Mouse (Mus musculus): Measurements from ENCODE around the gene Speg.

Speg gene

DNA sequence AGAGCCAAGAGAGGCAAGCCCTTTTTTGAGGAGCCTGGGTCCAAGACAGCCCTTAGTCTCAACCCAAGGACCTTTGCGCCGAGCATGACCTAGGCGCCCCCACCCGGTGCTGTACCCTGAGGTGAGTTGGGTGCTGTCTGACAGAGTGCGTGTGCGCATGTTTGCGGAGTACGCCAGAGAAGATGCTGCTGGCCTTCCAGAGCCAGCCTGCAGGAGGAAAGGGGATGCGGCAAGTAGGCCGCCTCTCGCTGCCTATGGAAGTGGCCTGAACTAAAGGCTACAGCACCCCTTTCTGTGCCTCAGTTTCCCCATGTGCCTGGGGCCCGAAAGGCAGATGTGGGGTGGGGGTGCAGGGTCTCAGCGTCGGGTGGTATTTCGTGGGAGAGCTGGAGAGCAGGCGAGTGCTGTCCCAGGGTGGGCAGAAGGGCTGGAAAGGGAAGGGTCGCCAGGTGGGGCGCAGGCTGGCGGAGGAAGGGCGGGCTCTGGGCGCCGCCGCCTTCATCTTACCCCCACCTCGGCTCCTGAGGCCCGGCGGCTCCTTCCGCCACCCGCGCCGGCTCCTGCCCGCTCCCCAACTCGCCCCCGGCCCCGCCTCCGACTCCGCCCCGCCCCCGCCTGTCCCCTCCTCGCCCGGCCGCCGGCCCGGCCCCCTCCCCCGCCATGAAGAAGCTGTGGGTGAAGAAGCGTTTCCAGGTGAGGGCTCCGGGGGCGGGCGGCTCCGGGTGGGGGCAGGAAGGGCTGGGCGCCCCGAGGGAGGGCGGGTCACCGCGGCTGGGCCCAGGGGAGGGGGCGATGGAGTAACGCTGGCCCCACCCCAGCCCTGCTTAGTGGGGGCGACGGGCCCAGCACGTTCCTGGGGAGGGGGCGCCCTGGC, 6.6 kb downstream of the Speg start:
- CTCF ChIA-PET, result interaction anchor here (0.5 to 2.3 kb wide), 13 partner anchors 8 to 118 kb away, joined by 3 to 11 read pairs (median 3); partner anchors contain the start of gene Gmppa (in 1 of the 4)
- POLR2A ChIA-PET, result interaction anchor here in 3 of 4 experiments (0.6 to 1.3 kb wide), 14 partner anchors 8 to 163 kb away, joined by 3 to 4 read pairs (median 3); partner anchors contain the start of genes Des (in 2 of the 3), Chpf (in 1 of the 3), Dnpep (in 1 of the 3) and Tmem198 (in 1 of the 3)

DNA sequence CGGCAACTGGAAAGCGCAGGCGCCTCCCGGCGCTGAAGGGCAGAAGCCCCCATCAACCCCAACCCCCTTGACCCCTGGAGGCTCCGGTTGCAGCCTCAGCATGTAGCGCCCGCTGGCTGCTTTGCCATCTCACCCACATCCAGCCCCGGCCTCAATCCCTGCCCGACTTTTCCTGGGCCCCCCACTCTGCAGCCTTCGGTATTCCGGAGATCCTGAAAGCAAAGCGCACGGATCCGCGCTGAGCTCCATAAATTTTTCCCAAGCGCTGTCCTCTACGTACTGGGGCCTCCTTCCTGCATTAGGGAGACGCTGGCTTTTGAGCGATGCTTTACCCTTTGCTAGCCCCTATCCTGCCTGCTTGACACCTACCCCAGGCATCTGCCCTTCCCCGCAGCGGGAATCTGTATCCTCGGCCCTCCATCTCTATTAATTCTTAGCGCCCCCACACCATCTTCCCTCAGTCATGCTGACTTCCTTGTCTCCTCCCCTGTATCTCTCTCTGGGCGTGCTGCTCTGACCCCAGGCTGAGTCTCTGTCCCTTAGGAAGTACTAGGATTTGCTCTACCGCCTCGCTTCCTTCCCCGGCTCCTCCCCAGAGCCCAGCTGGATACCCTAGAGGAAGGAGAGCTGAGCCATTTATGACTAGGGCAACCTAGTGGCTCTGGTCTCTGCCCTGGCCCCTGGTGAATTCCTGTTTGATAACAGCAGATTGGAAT, 7.4 kb downstream of the Speg start:
- ChIA-PET POLR2A (interaction anchor here in 2 of 4 experiments (0.6 to 1.2 kb wide), 7 partner anchors 7 to 105 kb away, joined by 3 to 4 read pairs (median 4); partner anchors contain the start of genes Chpf (in 1 of the 2), Des (in 1 of the 2), Dnpep (in 1 of the 2) and Tmem198 (in 1 of the 2)), CTCF (interaction anchor here in 3 of 4 experiments (0.5 to 2.3 kb wide), 10 partner anchors 9 to 119 kb away, joined by 3 to 11 read pairs (median 4); partner anchors contain the start of gene Gmppa (in 1 of the 3))

DNA sequence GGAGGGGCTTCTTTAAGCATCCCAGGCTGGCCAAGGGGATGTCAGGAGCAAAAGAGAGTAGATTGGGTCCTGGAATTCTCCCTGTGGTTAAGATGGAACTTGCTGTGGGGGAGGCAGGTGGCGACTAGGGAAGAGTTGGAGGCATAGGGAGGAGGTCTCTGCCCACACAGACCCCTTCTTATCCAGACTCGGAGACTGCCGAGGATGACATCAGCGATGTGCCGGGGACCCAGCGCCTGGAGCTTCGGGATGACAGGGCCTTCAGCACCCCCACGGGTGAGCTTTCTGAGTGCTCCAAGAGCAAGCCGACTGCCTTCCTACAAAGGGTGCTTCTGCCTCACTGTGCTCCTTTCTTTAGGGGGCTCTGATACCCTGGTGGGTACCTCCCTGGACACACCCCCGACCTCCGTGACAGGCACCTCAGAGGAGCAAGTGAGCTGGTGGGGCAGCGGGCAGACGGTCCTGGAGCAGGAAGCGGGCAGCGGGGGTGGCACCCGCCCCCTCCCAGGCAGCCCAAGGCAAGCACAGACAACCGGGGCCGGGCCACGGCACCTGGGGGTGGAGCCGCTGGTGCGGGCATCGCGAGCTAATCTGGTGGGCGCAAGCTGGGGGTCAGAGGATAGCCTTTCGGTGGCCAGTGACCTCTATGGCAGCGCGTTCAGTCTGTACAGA, 9.5 kb downstream of the Speg start:
- CTCF ChIA-PET, result interaction anchor here in 3 of 4 experiments (0.5 to 1.4 kb wide), 8 partner anchors 14 to 238 kb away, joined by 3 to 5 read pairs (median 3); no protein-coding TSS in a partner anchor
- POLR2A ChIA-PET, result interaction anchor here in 3 of 4 experiments (0.5 to 1.3 kb wide), 5 partner anchors 14 to 29 kb away, joined by 3 to 6 read pairs (median 3); no protein-coding TSS in a partner anchor

DNA sequence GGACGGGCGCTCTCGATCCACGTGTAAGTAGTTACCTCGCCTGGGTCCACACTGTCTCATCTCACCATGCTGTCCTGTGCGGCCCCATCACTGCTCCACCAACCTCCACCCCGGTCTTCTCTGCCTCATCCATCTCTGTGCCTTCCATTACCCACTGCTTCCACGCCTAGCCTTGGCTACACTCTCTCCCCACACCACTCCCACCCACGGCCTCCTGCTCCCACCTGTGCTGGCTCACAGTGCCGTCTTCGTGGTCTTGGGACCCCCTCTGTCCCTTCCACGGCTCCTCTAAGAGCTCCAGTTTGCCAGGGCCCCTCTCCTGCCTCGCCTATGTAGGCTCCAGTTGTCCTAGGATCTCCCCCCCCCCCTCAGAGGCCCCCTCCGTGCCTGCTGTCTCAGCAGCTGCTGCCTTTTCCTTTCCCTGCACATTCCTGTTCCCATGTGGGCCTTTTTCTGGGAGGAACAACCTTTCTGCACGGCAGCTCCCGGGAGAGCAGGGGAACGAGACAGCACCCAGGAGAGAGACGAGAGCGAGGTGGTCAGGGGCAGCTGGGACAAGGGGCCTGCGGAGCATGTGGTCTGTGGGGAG, 10.1 kb downstream of the Speg start:
- CTCF ChIA-PET, result interaction anchor here (0.5 to 1.4 kb wide), 7 partner anchors 14 to 239 kb away, joined by 3 to 6 read pairs (median 3); no protein-coding TSS in a partner anchor
- POLR2A ChIA-PET, result interaction anchor here (0.5 to 1.3 kb wide), 7 partner anchors 13 to 773 kb away, joined by 3 to 6 read pairs (median 3); no protein-coding TSS in a partner anchor

DNA sequence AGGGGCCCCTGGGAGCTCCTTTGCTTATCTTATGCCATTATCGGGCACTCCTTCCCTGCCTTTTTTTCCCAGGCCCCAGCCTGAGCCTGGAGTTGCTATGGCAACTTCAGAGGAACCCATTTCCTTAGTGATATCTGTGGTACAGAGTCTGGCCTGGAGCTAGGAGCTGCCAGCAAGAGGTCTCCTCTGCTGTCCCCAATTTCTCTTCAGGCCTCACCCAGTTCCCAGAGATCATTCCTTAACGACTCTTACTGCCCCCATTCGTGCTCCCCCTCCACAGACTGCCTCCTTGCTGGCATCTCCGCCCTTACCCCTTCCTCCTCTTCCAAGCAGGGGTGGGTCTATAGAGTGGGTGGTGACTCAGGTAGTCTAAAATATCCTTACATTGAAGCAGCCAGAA, 11.1 kb downstream of the Speg start:
- ChIA-PET POLR2A (interaction anchor here in 2 of 4 experiments (0.8 to 1.3 kb wide), 2 partner anchors 14 to 54 kb away, joined by 3 read pairs; no protein-coding TSS in a partner anchor), CTCF (interaction anchor here in 3 of 4 experiments (0.6 to 1.4 kb wide), 4 partner anchors 13 to 66 kb away, joined by 3 to 6 read pairs (median 4); no protein-coding TSS in a partner anchor)

DNA sequence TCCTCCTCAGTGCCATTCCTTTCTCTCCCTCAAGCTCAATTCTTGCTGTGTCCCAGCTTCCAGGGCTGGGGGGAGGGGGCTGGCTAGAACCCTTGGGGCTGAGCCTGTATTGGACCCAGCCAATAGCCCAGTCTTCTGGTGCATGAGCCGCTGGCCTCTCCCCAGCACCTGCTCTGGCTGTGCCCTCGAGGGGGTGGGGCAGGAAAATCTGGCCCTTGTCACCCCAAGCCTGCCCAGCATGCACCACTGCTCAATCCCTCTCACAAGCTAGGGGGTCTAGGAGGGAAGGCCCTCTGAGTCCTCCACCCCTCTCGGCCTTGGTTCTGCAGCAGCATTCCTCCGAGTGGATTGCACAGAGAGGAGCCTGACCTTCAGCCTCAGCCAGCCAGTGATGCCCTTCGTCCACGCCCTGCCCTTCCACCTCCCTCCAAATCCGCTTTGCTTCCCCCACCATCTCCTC, 12.4 kb downstream of the Speg start:
- POLR2A ChIA-PET, result interaction anchor here in 2 of 4 experiments (0.8 to 1.5 kb wide), 5 partner anchors 17 to 92 kb away, joined by 3 to 5 read pairs (median 4); partner anchors contain the start of genes Chpf (in 1 of the 2) and Tmem198 (in 1 of the 2)
- CTCF ChIA-PET, result interaction anchor here in 3 of 4 experiments (0.5 to 3.9 kb wide), 9 partner anchors 11 to 486 kb away, joined by 3 to 22 read pairs (median 4); no protein-coding TSS in a partner anchor

DNA sequence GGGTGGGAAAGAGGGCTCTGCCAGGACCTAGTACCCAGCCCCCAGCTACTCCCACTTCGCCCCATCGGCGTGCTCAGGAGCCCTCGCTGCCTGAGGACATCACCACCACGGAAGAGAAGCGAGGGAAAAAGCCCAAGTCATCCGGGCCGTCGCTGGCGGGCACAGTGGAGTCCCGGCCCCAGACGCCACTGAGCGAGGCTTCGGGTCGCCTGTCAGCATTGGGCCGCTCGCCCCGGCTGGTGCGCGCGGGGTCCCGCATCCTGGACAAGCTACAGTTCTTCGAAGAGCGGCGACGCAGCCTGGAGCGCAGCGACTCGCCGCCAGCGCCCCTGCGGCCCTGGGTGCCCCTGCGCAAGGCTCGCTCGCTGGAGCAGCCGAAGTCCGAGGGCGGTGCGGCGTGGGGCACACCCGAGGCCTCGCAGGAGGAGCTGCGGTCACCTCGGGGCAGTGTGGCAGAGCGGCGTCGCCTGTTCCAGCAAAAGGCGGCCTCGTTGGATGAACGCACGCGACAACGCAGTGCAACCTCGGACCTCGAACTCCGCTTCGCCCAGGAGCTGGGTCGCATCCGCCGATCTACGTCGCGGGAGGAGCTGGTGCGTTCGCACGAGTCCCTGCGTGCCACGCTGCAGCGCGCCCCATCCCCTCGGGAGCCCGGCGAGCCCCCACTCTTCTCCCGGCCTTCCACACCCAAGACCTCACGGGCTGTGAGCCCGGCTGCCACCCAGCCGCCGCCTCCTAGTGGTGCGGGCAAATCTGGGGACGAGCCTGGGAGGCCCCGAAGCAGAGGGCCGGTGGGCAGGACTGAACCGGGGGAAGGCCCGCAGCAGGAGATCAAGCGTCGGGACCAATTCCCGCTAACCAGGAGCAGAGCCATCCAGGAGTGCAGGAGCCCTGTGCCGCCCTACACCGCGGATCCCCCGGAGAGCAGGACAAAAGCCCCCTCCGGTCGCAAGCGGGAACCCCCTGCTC, 13.1 kb downstream of the Speg start:
- ChIA-PET CTCF (interaction anchor here (0.5 to 3.9 kb wide), 13 partner anchors 10 to 487 kb away, joined by 3 to 22 read pairs (median 4); no protein-coding TSS in a partner anchor), POLR2A (interaction anchor here in 3 of 4 experiments (0.8 to 1.5 kb wide), 8 partner anchors 18 to 118 kb away, joined by 3 to 5 read pairs (median 4); partner anchors contain the start of genes Chpf (in 1 of the 3), Inha (in 1 of the 3), Obsl1 (in 1 of the 3) and Tmem198 (in 1 of the 3))

DNA sequence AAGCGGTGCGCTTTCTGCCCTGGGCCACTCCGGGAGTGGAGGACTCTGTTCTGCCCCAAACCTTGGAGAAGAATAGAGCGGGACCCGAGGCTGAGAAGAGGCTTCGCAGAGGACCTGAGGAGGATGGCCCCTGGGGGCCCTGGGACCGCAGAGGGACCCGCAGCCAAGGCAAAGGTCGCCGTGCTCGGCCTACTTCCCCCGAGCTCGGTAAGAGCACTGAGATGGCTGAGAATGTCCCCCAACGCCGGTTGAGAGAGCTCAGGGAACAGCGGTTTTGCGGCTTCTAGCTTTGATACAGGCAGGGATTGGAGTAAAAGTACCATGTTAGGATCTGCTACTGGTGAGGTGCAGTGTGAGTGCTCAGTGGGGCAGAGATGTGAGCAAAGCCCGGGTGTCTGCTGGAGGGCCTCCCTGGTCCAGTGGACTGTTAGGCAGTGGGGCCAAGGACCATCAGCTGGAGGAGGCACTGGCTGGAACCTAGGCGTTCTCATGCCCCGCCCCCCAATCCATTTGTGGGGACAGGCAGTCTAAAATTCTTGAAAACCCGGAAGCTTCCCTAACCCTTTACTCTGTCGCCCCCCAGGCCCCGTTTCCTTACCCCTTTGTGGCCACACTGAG, 13.9 kb downstream of the Speg start:
- POLR2A ChIA-PET, result interaction anchor here (0.8 to 1.5 kb wide), 7 partner anchors 9 to 117 kb away, joined by 3 to 5 read pairs (median 3); partner anchors contain the start of genes Dnpep (in 1 of the 4), Inha (in 1 of the 4) and Obsl1 (in 1 of the 4)
- CTCF ChIA-PET, result interaction anchor here (0.9 to 3.9 kb wide), 13 partner anchors 8 to 88 kb away, joined by 3 to 22 read pairs (median 4); no protein-coding TSS in a partner anchor

DNA sequence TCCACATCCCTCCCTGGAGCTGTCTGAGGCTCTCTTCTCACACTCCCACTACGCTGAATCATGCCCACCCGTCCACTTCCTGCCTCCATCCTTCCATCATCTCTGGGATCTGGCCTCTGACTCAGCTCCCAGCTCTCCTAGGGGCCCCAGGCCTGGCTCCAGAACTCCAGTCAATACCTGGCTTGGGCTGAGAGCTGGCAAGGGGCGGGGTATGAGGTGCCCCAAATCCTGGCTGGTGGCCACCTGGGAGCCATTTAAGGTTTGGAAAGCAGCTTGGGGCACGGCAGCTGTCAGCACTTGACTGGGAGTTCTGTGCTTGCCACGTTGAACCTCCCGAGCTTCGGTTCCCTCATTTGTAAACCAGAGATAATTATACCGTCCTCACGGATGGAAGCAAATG, 18.0 kb downstream of the Speg start:
- ChIA-PET POLR2A (interaction anchor here in 3 of 4 experiments (0.6 to 1.3 kb wide), 4 partner anchors 11 to 174 kb away, joined by 3 to 7 read pairs (median 4); partner anchors contain the start of genes Gmppa (in 1 of the 3) and Tuba4a (in 1 of the 3)), CTCF (interaction anchor here (0.7 to 2.1 kb wide), 6 partner anchors 20 to 74 kb away, joined by 3 to 11 read pairs (median 5); no protein-coding TSS in a partner anchor)

DNA sequence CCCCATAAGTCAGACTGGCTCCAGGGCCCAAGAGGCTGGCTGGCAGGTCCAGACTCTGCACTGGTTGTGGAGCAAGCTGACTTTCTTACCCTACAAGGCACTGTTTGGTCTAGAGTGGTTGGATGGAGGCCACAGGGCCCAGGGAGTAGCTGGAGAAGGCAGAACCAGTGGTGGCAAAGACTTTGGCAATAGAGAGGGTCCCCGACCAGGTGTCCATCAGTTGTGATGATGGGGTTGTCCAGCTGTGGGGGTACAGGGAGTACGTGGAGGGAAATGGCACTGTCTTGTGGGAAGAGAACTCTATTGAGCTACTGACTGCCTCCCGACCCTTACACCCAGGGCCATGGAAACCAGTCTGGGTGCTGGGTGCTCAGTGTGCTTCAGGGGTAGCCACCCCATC, 18.7 kb downstream of the Speg start:
- POLR2A ChIA-PET, result interaction anchor here in 3 of 4 experiments (0.6 to 1.3 kb wide), 3 partner anchors 11 to 77 kb away, joined by 4 to 7 read pairs (median 4); partner anchors contain the start of gene Gmppa (in 1 of the 3)
- CTCF ChIA-PET, result interaction anchor here in 3 of 4 experiments (0.8 to 2.1 kb wide), 5 partner anchors 20 to 74 kb away, joined by 3 to 11 read pairs (median 6); no protein-coding TSS in a partner anchor

DNA sequence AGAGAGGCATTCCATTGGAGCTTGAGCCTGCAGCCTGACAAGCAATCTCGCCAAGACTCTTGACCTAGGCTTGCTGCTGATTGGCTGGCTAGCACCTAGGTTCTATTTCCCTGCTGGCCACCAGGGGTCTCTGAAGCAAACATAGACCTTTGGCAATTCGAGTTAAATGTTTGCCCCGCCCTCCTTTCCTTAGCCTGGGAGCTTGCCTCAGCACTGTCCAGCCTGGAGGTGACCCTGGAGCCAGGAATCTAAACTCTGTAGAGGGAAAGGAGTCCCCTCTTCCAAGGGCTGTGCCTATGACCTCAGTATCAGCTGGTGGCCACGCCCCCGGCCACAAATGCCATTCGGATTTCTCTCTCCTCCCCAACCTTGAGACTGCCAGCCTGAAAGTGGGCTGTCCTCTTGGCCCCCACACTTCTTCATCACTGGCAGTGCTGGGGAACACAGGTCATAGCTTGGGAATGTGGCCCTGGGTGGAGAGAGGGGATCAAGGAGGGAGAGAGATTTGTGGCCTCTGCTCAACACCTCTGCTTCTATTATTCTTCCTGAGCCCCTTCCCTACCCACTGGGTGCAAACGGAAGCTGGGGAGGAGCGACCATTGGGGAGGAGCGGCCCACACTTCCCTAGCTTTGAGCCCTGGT, 23.8 kb downstream of the Speg start:
- CTCF ChIA-PET, result interaction anchor here (0.5 to 4.3 kb wide), 61 partner anchors 9 to 506 kb away, joined by 3 to 70 read pairs (median 4); partner anchors contain the start of genes Gmppa (in 2 of the 4), Cryba2 (in 1 of the 4), Des (in 1 of the 4) and Dnpep (in 1 of the 4)
- POLR2A ChIA-PET, result interaction anchor here in 3 of 4 experiments (0.7 to 2.2 kb wide), 17 partner anchors 11 to 111 kb away, joined by 3 to 8 read pairs (median 3); partner anchors contain the start of genes Dnpep (in 1 of the 3), Gmppa (in 1 of the 3) and Tmem198 (in 1 of the 3)

DNA sequence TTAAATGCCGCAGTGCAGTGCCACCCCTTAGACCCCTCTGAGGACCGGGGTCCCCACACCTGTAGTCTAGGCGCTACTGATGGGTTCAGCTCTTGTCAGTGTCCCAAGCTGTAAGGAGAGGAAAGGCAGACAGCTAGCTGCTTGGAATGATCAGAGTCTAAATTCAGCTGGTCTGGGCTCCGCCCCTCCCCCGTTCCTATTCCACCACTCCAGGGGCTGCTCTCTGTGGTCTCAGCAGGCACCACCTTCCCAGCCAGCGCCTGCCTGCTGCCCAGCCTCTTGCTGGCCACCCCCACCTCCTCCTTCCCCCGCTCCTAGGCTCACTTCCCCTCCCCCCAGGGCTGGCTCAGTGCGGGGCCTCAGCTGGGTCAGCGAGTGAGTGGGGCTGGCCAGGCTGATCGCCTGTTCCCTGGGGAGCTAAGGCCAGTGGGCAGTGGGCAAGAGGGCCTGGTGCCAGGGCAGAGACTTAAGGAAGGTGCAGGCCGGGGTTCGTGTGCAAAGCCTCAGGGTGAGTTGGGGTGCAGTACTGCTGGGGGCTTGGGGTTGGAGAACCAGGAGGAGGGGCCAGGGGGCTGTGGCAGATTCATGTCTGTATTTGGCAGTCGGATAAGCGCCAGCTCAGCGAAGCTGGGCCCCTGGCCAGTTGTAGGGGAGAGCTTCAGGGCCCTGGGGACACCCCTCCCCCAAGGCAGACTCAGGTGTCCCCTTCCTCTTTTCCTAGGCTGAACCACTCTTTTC, 24.8 kb downstream of the Speg start:
- CTCF ChIA-PET, result interaction anchor here (0.5 to 4.3 kb wide), 23 partner anchors 10 to 449 kb away, joined by 3 to 70 read pairs (median 9); partner anchors contain the start of genes Des (in 1 of the 4), Dnpep (in 1 of the 4) and Gmppa (in 1 of the 4)
- POLR2A ChIA-PET, result interaction anchor here in 3 of 4 experiments (0.5 to 2.2 kb wide), 10 partner anchors 11 to 219 kb away, joined by 3 to 8 read pairs (median 4); partner anchors contain the start of genes Dnpep (in 1 of the 3) and Gmppa (in 1 of the 3)

DNA sequence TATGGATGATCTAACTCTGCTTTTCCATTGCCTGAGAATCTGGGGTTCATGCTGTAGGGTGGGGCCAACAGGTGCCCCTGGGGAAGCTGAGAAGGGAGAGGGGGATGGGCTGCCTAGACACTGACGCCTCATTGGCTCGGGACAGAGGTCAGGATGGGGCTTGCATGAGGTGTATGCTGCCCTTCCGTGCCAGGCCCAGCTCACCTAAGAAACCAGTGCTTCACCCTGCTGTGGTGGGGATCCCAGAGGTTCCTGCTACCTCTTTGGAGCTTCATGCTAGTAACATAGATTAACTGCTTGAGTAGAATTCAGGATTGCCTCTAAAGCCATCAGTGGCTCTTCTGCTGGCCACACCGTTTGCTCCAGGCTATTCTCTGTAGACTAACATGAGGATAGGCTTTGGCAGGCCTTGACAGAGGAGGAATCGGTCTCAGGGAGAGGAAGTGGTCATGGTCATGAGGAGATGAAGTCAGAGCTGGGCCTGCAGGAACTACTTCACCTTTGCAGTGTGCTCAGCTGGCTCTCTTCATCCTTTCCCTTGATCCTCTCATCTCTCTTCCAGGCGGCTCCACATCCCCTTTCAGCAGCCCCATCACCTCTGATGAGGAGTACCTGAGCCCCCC, 25.5 kb downstream of the Speg start:
- CTCF ChIA-PET, result interaction anchor here (0.6 to 4.3 kb wide), 12 partner anchors 11 to 76 kb away, joined by 3 to 70 read pairs (median 9); no protein-coding TSS in a partner anchor
- POLR2A ChIA-PET, result interaction anchor here in 2 of 4 experiments (1.2 to 1.5 kb wide), 3 partner anchors 14 to 42 kb away, joined by 3 to 6 read pairs (median 3); no protein-coding TSS in a partner anchor

Measured in embryonic stem cell, embryonic (primary cell).